Mouse (Mus musculus): ENCODE data around the gene Nlrc4.

- TF ChIP-seq POLR2A (IDR thresholded peaks at IDR 0.05; ENCODE audit: low read depth, low read length) (no peak), CTCF (IDR thresholded peaks at IDR 0.05; ENCODE audit: borderline replicate concordance, insufficient read depth, low read length) (no peak)
Observed at GRCm38 (mm10) chr17:74389847-74390246, 69.1 kb downstream of the Nlrc4 start.

Data from embryonic fibroblast, embryonic 13.5 days (primary cell).